Mouse (Mus musculus): ENCODE results near the gene Hrh2. TPM values are rescaled to one million over a fixed set of nuclear protein-coding genes. Genes with fewer than 3 reads are reported as not detected.

Gene Hrh2
- total RNA-seq, 2 experiments from 2014 or later, result 0.37 to 0.51 TPM

DNA sequence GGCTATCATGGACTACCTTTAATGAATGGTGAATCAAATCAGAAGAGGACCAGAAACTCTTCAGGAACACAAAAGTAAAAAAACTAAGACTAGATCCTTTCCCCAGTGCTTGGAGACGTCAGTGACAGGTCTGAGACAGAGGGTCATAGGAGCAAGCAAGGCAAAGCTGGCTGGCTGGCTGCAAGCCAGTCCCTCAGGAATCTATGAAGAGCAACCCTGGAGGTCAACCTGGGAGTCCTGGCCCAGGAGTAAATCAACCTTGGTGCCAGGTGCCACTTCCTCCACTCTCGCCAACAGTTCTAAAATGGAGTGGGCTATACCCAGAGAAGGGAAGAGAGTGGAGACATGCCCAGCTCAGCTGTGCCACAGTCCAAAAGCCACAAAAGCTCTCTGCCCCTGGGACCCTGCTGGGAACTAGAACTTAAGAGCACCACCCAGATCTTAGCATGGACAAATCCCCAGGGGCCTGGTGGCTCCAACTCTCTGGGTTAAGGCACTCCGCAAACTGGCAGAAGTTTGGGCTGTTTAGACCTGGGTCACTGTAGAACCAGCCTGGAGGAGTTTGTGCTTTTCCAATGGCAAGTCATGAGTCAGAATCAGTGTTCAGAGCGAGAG, 15.4 kb upstream of the Hrh2 start:
- DNase-seq, result peak; percentile 25 to 41

DNA sequence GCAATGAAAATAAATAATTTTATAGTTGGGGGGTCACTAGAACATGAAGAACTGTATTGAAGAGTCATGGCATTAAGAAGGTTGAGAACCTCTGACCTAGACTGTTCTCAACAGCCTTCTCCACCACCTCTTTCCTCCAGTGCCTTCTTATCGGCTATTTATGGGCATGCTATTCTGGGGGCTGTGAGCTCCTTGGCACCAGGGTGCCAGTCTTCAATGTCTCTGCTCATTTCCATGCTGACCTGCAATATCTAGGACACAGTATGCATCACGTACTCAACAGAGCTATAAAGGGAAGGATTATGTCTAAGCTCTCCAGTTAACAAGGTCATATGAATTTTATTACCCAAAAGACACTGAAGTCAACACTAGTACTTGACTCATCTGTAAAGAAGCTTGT, 14.6 kb upstream of the Hrh2 start:
- peak; percentile 30 to 67 for DNase-seq

DNA sequence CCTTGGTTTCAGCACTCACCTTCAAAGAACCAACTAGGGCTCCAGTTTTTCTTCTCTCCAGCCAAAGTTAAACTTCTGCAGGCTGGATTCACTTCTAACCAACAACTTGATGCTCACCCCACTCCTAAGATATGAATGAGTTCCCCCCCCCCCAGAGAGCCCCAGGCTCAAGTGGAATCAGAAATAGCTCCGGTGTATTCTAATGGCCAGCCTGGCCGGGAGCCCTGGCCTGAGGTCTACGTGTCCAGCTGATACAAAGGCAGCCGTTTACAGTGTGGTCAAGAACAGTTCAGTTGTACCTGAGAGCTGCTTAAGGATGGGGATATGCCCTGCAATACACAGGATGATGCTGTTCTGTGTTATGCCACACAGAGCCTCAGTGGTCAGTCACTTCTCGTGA, 13.3 kb upstream of the Hrh2 start:
- peak; percentile 55 to 62 for DNase-seq

DNA sequence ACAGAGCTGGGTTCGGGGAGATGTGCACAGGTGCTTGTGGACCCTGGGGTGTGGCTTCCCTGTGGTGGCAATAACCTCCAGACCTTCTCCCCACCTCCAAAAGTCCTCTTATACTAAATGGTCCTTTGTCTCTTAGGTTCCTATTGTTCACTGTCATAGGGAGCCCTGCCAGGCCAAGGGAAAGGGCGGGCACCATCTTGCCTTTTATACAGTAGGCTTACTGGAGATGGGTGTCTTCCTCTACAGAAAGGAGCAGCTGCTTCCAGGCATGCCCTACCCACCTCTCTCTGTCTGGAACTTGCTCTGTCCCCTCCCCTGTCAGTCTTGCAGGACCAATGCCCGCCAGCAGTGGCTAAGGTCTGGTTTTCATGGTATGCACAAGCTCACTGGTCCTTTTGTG, 12.0 kb upstream of the Hrh2 start:
- DNase-seq, result no peak

DNA sequence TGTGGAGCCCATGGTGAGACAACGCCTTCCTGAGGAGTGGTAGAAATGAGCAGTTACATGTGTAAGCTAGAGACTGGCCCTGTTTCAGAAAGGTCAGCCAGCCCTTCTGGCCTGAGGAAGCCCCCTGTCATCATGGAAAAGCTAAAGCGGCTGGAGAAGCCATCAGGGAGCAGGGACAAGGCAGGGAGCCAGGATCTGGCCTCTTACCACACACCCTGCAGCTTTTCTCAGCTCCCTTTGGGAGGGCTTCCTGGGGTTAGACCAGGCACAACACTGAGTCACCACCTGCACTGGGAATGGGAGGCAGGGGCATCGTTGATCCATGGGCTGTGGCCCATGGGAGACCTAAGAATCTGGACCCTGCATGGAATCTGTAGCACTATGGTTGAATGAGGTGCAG, 11.5 kb upstream of the Hrh2 start:
- DNase-seq, result peak; percentile 63 to 85

DNA sequence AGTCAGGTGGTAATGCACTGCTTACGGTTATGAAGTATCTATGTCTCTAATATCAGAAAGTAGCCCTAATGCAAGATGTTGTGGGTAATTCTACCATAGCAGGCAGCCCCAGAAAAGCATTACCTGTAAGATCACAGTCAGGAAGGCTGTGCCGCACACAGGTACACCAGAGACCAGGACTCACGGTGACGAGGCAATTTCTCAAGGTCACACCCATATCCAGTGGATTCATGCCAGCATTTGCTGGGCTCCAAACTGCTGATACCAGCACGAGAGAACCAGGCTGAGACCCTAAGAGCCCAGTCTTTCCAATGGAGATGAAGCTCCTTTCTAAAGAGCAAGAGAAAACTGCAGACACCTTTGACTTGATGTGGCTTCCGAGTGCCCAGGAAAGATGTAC, 10.6 kb upstream of the Hrh2 start:
- no peak for DNase-seq

DNA sequence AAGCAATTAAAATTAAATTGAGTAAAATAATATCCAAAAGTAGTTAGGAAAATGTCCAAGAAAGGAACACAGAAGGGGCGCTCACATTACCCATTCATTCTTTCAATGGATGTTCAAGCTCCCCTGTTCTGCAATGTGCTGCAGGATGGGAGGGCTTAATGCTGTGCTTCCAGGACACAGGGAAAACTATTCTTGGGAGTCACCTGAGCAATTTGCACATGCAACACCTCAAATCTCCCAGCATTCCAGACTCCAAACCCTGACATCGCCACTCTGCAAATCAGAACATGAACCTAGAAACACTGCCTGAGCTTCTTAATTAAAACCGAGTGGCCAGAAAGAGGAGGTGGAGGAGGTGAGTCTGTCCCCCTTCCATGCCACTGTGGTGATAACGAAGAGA, 10.0 kb upstream of the Hrh2 start:
- no peak for DNase-seq

DNA sequence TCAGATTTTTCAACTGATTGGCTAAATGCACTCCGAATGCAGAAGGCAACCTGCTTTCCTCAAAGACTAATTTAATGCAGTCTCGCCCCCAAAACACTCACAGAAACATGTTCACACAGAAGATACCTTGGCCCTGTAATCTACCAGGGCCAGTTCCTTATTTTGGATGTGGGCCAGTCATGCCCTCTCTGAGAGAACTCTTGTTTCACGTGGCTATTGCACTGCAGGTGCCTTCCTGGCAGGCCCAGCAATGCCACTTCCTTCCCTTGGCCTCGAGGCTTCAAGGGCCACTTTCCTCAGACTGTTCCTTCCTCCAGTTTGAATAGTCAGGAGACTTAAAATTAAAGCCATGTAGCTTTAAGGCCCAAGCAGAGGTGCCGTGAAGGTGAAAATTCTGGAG, 5.5 kb upstream of the Hrh2 start:
- DNase-seq, result no peak

DNA sequence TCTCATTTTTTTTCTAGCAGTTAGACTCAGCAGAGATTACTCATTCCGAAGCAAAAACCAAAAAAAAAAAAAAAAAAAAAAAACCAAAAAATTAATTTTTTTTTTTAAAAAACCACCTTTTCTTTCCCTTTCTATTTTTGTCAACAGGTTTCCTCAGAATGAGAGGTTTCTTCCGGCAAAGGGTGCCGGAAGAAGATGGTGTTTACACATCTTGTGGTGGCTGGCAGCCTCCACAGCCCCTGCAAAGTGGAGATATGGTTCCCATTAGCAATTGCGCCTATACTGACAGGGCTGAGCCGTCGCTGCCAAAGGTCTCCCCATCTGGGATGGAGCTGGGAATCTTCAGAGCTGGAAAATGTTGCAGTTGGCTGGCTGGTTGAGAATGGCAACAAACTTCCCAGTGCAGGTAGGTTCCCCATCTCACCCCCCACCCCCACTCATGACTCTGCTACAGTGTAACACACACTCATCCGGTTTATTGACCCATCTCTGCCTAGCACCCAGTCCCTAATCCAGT, 3.7 kb upstream of the Hrh2 start:
- no peak for DNase-seq

DNA sequence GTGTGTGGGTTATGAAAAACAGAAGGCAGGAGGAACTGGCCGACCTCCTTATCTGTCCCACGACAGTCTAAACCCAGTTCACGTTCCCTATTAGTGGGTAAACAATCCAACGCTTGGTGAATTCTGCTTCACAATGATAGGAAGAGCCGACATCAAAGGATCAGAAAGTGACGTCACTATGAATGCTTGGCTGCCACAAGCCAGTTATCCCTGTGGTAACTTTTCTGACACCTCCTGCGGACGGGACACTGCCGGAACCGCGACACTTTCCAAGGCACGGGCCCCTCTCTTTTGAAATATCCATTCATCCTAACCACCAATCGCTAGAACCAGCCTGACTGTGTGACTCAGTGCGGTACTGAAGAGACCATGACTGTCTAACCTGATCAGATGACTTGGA, 2.0 kb upstream of the Hrh2 start:
- DNase-seq, result no peak

DNA sequence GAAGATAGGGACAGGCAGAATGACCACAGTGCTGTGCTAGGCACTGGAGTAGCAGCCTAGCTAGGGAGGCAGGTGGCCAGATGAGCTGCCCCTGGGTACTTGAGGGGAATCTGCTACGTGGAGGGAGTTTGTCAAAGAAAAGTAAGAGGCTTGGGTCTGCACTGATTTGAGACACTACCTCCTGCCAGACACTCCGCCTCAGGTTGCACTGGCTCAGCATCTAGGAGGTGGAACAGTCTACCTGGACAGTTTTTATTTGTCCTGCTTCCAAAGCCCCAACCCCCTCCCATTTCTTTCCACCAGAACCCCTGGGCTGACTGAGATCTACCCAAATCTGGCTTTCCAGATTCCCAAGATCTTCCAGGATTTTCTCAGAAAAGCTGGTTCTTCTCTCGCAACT, 748 bp upstream of the Hrh2 start:
- DNase-seq, result no peak

DNA sequence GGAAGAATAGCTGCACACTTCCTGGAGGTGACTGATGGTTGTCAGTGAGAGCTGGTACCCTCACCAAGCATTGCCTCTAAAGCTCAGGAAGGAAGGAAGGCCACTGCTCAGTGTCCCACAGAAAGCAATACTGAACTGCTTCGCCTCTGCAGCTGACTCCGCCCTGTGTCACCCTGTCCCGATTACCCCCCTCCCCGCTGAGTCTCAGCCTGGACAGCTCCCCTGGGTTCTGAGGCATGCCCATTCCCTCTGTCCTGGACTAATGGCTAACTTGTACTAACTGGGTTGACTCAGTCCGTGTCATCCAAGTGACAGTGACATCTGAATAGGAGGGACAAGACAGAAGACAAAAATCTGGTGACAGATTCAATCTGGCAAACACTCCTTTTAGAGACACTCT, 1.7 kb downstream of the Hrh2 start:
- DNase-seq, result no peak

DNA sequence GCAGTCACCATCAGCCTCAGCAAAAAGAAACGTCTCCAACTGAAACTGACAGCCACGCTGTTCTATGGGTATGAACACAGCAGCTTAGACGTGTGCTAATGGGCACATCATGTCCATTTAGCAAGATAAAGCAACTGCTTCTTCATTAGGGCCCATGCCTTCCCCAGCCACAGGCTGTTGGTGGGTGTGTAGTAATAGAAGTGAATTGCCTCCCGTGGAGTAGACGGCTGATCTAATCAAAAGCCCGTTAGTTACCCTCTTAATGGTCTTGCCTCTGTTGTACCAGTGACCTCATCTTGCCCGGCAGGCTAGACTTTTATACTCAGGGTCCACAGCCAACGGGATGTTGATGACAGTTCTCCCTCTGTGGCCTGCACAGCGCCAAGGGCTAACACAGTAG, 7.1 kb downstream of the Hrh2 start:
- DNase-seq, result no peak

DNA sequence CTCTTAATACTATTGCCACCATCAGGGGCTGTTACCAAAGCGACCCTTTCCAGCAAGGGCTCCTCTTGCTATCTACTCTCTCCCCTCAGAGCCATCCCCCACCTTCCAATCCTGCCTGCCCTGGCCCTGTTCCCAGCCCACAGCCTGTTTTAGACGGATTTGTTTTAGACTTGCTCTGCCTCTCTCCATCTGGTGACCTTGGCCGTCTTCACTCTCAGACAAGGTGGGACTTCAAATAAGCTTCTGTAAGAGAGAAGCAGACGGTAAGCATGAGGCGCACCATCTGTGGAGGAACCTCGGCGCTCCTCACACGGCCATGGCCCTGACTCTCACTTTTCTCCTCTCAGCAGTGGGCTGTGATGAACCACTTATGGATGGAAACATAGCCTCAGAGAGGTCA, 10.5 kb downstream of the Hrh2 start:
- no peak for DNase-seq

DNA sequence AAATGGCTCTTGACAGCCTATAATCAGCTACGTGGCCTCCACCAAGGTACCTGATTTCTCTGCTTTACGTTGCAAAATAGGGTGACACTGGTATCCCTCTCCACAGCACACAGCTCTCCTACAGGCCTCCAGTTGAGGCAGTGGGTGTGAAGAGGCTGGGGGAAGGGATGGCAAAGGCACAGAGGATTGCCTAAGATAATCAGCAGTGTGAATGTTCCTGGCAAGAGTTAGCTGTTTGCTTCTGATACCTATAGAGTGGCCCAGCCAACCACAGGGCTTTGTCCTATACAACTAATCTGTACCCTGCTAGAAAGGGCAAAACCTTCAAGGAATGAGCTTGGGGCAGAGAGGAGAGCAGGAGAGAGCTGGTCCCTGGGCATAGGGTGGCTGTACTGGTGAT, 11.5 kb downstream of the Hrh2 start:
- no peak for DNase-seq

DNA sequence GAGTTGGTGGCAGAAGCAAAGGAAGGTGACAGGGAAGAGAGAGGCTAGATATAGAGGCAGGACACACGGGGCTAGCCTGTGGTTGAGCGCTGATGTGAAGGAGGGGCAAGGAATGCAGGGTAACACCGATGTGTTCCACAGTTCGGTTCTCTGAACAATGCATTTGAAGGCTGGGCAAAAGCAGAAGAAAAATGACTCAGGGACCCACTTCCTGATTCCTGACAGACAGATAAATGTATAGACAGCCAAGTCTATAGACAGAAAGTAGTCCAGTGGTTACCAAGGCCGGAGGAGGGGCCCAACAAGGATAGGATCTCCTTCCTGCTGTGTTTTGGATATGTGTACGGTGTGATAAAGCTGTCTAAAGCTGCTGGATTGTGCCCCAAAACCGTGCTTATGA, 13.3 kb downstream of the Hrh2 start:
- no peak for DNase-seq

DNA sequence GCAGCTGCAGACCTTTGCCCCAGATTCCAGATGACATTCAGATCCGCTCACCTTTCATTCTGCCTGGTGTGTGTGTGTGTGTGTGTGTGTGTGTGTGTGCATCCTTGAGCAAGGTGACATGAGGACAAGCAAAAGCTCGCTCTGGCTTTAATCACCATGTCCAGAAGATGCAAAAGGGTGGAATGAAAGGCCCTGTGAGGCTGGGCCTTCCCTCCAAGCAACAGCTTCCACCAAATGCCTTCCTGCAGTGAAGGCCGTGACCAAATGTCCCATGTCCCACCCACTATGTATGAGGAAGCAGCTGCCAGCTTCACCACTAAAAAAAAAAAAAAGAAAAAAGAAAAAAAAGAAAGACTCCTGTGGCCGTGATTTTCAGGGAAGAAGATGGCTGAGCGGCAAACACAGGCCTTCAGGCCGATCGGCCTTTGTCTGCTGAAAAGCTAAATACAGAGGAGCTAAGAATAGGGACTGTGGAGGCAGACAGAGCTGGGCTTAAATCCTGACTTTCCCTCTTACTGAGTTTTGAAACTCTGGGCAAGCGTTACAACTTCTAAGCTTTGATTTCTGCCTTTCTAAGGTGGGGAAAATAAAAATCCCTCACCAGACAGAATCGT, 14.3 kb downstream of the Hrh2 start:
- peak in 1 of 2 experiments; percentile 23 for DNase-seq

DNA sequence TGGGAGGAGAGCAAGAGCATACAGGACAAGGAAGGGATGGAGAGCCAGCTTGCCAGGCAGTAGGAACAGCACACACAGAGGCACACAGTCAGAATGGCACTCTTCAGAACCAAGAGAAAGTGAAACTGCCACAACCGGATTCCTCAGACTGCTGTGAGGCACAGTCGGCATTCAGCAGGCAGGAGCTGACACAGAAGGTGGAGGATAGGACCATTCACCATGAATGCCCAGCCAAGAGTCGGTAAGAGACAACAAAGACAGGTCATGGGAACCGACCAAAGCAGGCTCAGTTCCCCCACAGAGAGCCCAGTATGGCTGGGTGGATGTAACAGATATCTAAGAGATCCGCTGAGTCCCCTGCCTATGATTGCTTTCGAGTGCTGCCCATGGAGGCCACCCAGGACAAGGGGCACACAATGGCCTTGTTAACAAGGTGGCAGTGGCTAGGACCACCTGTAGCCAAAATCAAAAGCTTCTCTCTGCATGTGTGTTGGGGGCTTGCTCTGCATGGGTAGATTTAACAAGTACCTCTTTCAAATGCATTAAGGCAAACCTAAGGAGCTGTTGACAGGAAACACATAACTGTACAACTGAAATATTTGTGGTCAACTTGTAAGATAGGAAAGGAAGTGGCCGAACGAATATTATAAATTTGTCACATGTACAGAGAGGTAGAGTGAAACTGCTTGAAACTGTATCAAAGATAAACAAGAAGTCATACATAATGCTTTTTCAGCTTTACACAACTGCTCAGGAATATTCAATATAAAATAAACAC, 17.7 kb downstream of the Hrh2 start:
- DNase-seq, result peak; percentile 22 to 32

DNA sequence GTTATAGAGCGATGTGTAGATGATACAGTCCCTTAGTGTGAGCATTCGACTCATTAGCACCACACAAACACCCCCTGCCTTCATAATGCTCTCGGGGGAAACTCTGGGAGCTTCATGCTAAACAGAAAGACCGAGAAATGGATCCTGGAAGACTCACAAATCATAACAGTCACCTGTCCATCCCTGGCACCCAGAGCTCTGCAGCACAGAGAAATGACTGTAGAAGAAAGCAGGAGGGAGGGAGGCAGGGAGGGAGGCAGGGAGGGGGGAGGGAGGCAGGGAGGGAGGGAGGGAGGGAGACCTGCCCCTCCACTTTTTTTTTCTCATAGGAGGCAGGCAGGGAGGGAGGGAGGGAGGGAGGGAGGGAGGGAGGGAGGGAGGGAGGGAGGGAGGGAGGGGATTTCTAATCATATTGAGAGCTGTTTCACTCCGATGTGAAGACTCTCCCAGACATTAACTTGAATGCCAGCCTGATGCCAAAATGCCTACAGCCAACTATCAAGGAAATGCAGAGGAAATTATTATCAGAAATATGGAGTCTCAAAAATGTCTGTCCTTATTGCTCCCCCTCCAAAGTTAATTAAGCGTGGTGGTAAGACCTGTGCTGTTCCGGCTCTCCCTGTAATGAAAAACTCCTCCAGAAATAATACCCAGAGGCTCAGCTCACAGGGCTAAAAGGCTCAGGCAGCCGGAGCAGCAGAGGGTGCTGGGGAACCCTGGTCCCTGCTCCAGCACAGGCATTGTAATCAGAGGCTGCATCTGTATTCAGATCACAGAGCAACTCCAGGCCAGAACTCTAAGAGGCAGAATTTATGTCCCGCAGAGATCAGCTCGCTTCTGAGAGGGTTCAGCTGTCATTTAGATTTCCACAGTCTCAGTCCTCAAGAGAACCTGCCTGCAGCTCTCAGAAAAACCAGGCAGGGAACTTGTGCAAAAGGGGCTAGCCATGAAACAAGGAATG, 19.9 kb downstream of the Hrh2 start:
- no peak for DNase-seq

DNA sequence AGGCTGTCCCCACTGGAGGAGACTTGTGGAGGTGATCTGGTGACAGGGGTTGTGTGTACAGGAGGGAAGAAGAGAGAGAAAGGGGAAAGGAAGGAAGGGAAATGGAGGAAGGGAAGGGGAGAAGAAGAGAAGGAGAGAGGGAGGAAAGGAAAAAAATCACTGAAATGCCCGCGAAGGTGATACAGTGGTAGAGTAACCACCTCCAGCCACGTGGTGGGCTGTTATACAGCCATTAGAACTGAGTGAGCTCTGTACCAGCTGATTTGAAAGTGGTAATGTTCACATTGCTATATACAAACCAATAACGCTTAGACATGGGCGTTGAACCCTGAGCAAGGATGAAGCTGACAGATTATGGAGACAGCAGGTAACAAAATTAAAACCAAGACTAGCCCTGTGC, 20.6 kb downstream of the Hrh2 start:
- DNase-seq, result no peak

DNA sequence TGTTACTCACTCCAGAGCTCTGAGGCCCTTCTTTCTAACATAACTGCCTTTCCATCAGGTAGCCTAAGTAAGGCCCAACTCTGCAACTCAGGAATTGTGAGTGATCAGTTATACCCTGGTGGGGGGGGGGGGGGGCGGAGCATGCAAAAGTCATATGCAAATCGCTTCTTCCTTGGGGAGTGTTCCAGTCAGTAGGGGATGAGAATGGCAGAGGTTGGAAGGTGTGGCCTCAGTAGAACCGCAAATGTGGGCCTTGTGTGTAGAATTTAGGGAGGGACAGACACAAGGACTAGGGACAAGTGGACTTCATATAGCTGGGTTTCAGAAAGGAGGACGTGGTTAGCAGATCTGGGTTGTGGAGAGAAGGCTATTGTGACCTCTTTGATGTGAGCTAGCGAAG, 23.3 kb downstream of the Hrh2 start:
- DNase-seq, result no peak

DNA sequence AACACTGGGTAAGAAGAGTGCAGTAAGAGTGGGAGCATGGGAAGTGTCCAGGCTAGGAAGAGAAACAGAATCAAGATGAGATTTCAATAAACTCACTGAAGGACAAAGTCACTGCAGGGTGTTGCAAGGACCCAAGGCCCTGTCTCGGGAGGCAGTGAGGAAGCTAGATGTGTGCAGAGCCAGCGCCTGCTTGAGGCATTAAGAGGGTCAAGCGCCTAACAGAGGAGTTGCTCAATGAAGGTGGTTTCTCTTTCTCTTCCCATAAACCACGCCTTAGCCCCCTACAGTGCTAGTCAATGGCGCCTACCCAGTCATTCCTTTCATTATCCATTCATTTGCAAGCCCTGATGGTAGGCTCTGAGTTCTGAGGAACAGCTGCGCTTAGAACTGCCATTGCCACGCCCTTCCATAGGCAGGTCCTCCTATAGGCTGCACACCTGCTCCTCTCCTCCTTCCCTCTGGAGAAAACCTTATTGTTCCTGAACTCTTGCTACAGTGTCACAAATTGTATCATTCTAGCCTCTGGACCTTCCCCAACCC, 23.9 kb downstream of the Hrh2 start:
- no peak for DNase-seq
